Mouse (Mus musculus) right cerebral cortex, postnatal 4 days (tissue): ENCODE measurements around the gene Arpc5l.
"Not testable (repeated sequence)": the region's sequence is repeated elsewhere in the genome, so short reads cannot be mapped to it uniquely, and the experiment has no call there.

Experiments used
- DNase-seq: peaks from one replicate; pipeline ENCODE4 v3.0.0-alpha.2; 2022

The Arpc5l gene

DNA sequence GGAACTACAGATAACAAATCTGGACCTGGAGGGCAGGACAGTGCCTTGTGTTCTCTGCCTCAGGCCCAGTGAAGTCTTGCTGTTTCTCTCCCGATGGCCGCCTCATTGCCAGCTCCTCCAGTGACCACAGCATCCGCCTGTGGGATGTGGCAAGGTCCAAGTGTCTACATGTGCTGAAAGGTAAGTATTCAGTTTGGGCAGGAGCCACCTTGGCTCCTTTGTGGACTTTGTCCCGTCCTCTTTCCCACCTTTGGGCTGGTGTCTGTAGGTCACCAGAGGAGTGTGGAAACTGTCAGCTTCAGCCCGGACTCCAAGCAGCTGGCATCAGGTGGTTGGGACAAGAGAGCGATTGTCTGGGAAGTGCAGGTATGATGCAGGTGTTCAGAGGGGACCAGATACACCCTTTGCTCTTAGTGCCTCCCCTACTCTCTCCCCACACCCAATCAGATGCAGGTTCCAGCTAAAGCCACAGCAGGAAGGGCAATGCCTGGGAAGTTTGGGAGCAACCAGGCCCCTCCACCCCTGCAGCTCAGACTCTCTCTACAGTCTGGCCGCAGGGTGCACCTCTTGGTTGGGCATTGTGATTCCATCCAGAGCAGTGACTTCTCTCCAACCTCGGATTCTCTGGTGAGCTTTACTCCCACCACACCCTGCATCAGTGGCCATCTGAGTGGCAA is 5.1 kb upstream of the Arpc5l start:
- no peak for DNase-seq

DNA sequence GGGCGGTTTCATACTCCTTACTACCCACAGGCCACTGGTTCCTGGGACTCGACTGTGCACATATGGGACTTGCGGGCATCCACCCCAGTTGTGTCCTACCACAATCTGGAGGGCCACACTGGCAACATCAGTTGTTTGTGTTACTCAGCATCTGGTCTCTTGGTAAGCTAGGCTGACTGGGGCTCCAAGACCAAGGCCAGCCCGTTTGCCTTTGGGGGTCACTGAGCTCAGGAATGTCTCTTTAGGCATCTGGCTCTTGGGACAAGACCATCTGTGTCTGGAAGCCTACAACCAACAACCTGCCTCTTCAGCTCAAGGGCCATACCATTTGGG is 4.6 kb upstream of the Arpc5l start:
- DNase-seq = no peak

DNA sequence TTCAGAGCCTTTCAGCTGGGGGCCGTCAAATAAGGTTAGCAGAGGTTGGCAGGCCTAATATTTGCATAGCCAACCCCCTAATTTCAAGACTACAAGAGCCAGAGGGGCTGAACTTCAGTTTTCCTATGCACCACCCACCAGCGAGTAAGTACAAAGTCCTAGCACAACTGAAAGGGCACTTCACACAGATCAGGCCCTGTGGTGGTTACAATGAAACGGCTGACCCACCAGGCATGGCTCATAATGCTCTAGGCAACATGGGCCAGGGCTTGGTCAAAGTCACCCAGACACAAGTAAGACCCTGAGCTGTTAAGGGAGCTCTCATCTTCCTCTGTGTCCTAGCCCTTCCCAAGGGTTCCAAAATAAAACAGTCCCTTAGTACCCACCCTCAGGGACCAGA is 3.3 kb upstream of the Arpc5l start:
- DNase-seq = no peak

DNA sequence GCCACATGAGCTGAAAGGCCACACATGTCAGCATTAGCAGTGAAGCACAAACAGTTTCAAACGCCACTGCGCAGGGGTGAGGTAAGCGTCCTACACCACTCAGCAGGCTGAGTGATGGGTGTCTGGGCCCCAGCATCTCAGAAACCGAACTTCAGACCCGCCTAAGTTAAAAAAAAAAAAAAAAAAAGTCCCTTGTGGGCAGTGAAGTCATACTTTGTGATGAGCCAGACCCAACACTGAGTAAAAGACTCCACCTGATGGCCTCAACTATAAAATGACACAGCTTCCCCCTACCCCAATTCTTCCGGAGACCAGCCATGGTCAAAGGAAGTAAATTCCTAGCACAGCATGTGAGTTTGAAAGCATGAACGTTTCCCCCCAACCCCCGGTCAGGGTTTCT is 2.0 kb upstream of the Arpc5l start:
- no peak for DNase-seq

DNA sequence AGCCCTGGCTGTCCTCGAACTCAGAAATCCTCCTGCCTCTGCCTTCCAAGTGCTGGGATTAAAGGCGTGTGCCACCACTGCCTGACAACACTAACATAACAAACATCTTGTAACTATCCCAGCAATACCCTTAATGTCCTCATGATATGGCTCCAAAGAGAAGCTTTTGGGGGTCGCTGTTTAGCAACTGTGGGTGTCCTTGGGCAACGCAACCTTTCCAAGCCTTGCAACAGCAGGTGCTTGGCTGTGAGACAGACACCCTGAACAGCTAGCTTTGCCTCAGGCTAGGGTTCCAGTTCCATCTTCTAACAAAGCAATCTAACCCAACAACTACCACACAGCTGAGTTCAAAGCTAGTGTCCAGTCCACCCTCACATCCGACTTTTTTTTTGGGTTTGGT is 1.6 kb upstream of the Arpc5l start:
- DNase-seq = no peak

DNA sequence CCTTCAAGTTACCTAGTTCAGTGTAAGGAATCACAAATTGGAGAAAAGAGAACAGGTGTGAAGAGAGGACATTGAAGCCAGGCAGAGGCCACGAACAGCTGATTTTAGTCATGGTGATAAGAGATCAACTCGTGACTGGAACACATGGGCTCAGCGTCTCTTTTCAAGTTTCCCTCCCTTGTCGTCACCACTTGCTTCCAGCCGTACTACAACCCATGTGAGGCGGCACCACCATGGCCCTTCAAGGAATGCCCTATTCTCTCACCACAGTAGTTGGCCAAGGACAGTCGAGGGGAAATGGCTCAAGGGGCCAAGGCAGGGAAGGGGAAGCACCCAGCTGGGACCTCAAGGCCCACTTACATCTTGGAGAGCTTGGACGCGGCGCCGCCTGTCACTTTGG is 776 bp upstream of the Arpc5l start:
- DNase-seq = no peak

DNA sequence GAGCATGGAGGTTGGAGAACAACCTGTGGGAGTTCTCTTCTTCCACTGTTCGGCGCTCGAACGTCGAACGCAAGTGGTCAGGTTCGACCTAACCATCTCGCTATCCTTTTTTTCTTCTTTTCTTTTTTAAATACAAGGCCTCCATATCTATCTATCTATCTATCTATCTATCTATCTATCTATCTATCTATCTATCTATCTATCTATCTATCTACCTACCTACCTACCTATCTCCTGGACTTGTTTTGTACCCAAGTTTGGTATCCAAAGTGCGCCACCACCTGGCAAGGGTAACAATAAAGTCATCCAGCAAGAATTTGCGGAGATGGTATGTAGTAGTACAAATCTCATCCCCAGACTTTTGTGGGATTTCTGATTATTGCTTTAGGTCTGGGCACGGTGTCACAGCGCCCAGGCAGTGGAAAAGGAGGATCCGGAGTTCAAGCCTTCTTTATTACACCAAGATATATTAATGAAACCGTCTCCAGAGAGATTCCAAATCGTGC is 479 bp downstream of the Arpc5l start, which contains the start of gene Rpl35:
Gene Rpl35, minus strand, starts transcription at position 51 of the 506 bp plus-strand sequence.
- no peak for DNase-seq

DNA sequence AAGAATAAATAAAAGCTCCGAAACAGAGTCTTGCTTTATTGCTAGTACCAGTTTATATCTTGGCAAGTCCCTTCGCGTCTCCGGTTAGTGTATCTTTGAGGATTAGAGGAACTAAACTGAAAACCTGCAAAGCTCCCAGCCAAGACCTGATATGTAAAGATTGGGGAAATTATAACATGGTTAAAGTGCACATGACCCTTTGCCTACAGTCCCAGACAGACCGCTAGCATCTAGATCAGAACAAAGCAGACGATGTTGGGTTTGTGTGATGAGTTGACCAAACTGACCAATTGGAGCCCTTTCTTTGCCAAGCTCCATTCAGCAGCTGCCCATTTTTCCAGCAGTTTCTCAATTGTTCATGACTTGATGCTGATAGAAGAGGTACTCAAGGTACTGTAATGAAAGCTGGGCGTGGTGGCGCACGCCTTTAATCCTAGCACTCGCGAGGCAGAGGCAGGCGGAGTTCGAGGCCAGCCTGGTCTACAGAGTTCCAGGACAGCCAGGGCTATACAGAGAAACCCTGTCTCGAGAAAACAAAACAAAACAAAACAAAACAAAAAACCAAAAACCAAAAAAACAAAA is 1.1 kb downstream of the Arpc5l start:
- DNase-seq = no peak

DNA sequence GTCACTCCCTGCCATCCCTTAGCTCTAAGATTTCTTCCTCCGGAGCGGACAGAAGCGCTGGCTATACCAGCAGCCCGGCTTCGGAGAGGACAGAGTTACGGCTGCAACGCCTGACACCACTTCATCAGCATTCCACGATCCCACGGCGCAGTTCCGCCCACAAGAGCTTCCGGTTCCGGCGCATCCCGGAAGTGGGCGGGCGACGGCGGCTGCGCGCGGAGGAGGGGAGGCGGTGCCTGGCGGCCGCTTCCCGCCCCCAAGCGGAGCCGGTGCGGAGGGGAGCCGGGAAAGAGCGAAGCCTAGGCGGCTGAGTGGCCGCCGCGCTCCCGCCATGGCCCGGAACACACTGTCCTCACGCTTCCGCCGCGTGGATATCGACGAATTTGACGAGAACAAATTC is 2.7 kb downstream of the Arpc5l start:
- DNase-seq = peak; percentile 90

DNA sequence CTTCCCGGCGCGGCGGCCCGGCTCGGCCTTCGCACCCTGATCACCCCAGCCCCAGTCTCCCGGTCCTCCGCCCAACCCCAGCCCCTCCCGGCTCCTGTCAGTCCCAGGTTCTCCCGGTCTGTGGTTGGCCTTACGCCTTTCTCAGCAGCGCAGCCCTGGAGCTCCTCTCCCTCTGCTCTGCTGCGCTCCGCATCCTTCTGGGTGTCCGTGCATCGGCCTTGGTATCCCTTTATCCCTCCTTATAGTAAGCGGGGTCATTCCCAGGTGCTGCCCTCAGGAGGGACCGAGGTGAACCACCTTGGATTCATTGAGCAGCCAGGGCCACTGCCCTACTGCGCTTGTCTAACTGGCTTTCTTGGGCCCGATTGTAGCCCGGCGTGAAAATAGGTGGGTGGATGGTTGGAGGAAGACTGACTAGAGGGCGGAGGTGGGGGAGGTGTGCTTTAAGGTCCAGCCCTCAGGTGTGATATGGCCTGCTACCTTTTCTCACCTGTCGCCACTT is 3.3 kb downstream of the Arpc5l start:
- DNase-seq = no peak

DNA sequence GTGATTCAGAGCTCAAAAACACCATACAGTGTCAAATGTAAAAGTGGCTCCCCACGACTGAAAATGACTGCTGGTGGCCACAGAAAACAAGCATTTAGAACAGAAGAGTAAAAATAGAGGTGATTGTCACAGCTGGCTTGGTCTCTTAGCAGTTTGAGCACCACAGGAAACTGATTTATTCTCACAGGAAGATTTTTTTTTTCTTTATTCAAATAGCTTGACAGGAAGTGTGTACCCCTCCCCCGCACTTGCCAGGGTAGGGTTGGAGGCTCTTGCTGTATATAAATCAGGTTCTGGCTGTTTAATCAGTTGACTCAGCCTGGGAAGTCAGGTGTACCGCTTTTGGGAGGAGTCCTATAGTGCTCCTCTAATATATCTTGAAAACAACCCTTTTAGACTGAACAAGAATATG is 3.8 kb downstream of the Arpc5l start:
- peak; percentile 41 for DNase-seq

DNA sequence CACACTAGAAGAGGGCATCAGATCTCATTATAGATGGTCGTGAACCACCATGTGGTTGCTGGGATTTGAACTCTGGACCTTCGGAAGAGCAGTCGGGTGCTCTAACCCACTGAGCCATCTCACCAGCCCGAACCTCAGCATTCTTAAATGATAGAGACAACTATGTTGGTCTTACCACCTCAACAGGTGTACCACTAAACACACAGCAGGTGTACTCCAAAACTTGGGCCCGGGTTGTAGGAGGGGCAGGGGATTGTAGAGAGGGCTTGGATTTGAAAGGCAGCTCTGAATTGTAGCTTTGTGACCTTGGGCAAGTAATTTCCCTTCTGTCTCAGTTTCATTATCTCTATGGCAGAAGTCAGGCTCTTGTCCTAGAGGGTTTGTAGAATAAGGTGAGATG is 5.0 kb downstream of the Arpc5l start:
- DNase-seq = not testable (repeated sequence)

DNA sequence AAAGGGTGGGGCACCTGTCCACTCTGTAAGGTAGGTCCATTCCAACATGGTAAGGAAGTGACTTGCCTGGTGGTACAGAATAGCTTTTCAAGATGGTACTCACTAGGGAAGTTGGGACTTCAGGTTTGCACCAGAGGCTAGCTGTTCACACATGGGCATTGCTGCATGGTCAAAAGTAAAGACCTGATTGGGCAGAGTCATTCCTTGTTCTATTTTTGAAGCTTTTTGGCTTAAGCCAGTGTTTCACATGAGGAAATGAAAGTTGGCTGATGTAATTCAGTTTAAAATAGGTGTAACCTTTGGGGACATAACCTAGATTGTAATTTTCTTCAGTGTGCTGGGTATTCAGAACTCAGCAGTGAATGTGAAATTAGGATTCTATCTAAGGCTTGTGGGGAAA is 6.1 kb downstream of the Arpc5l start:
- no peak for DNase-seq

DNA sequence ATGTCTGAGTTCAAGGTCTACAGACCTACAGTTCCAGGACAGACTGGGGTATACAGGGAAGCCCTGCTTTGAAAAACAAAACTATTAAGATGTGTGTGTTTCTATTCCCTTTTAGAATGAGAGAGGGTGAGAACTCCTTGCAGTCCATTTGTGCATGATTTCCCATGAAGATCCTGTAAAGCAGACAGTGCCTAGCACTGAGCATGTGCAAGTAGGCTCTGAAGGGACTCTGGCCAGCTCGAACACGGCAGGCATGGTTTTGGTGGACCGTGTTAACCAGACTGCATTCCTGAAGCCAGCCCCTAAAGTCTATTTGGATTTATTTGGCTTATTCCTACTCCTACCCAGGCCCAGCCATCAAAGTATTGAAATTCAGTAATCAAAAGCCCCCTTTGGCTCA is 6.8 kb downstream of the Arpc5l start:
- DNase-seq = no peak

DNA sequence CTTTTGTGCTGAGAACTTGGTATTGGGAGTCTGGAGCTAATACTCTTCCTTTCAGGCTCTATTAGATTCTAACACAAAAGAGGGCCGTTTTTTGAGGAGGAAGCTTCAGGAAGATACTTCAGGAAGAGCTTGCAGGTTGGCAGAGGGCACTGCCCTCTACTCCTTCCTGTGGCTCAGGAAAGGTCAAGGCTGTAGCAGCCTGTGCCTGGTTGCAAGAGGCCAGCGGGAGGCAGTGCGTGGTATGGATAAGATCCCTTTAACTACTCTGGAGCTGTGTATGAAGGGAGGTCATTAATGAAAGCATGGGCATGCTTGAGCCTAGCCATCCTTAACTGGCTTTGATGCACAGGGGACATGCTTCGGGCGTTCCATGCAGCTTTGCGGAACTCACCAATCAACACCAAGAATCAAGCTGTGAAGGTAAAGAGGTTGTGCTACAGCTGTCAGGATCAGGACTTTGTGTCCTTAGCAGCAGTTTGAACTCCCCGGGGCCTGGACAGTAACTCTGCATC is 7.7 kb downstream of the Arpc5l start:
- DNase-seq = no peak

DNA sequence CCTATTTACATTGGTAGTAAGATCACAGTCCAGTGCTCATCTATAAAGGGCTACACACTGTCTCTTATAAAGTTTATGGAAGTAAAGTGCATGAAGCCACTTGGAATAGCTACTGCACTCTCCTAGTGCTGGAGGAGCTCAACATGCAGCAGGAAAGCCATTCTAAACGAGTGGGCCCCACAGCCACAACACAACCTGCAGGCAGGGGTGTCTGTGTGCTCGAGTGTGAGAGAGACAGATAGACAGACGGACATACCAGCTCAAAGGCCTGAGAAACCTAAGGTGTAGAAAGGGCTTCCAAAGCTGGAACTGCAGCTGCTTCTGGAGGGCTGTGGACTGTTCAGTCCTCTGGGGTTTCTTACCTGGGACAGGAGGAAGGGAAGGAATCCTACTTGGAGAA is 11.4 kb downstream of the Arpc5l start:
- DNase-seq = no peak

DNA sequence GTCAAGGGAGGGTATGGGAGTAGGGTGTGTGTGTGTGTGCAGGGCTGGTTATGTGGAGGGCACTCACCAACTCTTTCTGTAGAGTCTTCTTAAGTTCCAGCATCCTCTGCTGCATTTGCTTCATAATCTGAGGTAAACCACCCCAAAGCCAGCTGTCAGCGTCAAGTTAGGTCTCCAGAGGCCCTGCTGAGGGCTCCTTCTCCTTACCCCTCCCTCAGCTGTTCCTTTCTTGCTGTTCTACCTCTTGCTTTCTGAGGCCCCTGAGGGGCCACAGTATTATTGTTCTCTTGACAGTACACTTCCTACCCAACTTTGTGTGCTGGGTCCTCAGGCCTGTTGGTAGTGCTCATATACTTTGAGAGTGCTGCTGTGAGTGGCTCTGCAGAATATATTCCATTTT is 14.9 kb downstream of the Arpc5l start:
- DNase-seq = no peak

DNA sequence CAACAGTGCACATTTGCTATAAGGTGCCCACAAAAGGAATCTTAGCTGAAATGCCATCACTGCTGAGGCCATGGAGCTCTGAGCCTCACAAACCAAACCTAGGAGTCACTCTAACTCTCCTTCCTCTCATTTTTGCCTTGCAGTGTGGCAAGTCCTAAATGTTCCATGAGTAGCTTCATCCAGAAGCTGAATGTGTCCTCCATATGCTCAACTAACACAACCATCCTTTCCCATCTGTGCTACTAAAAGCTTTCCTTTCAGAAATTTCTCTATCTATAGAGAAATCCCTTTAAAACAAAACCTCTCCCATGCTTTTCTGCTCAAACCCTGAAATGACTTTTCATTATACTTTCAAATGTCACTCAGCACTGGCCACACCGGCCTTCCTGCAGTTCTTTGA is 26.5 kb downstream of the Arpc5l start:
- DNase-seq = no peak

DNA sequence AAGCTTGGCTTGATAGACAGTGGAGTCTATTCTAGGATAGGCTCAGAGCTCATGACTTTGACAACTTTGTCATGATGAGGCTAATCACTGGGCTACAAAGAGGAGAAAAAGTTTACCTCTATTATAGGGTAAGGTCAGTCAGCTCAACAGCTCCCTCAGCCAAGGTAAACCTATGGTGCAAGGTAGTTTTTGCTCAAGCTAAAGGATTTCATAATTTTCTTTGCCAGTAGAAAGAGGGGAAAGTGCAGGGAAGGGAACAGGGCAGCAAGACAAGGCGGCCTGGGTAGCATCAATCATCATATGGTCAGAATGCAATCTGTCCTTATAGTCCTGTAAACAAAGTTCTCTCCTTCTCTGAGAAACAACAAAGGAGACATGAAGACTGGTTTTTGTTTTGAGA is 35.1 kb downstream of the Arpc5l start:
- DNase-seq = no peak

DNA sequence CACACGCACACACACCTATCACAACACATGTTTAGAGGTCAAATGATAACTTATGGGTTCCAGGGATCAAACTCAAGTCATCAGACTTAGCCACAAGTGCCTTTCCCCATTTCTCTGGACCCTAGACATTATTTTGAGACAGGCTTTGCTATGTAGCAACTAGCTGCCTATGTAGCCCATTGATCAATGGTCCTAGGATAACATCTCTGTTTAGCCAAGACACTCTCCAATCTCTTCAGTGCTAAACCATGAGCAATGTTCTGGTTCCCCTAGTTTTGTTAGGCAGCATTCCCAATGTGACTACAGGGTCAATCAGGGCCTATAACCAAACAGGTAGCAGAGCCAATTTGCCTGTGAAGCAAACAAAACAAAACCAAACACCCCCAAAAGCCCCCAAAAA is 43.4 kb downstream of the Arpc5l start:
- DNase-seq = no peak

DNA sequence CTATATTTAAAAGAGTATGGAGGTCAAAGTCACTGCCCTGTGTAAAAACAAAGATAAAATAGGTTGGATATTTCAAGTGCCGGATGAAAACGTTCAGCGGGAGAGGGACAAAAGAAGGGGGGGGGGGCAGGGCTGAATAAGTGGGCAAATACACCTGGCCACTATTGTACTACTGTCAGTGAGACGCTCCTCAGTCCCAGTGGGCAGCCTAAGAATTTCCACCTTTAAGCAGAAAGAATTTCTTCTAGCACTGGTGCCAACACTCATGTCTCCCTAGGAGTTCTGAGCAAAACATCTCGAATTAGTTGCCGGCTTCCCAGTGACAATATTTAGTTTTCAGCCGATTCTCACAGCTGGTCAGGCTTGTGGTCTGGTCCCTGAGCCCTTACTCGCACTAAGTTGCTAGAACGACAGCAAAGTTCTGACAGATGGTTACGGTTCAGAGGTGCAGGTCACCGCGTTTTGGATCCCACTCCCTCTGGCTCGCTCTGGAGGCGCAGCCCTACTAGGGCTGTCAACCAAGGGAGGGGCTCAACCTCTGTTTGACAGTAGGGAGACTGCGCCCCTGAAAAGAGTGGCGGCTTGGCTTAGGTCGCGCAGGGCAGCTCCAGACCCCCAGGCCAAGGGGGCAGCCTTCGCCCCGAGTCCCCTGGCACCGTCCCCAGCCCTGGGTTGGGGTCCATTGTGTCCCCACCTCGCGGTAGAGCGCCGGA is 59.7 kb downstream of the Arpc5l start:
- DNase-seq = no peak
